Mouse (Mus musculus) brain, adult 10 weeks (tissue): Measurements from ENCODE around the gene Myh9. TPM values are rescaled to one million over a fixed set of nuclear protein-coding genes. Genes with fewer than 3 reads are reported as not detected.

Experiments
- polyA plus RNA-seq: library from polyadenylated mRNA; stranded (reverse); fragments of 350-450 nt; fragmentation: Illumina TruSeq; extraction: RNeasy Lipid Tissue Mini Kit (QIAGEN cat#74804); gene quantifications from one replicate; pipeline ENCODE4 v1.2.3, GENCODE M21; 2015; ENCODE audit warnings: low read depth, low replicate concordance

Gene Myh9
- 23.2 TPM for polyA plus RNA-seq

GRCm38 (mm10) chr15:77842047-77842843, at the start of gene Myh9:
Myh9 (minus strand) TSS chr15:77842175.

GRCm38 (mm10) chr15:77756848-77757247, 85.1 kb downstream of the Myh9 start, which contains the start of gene Apol8:
Apol8 (minus strand) TSS chr15:77757003.

GRCm38 (mm10) chr15:77728739-77729138, 113.2 kb downstream of the Myh9 start, which contains the start of gene Apol9b:
Apol9b (plus strand) TSS chr15:77729039.

Other genes with a start within 250 kb of the Myh9 start
- gene Apol10b, start 246.1 kb downstream of the Myh9 start, polyA plus RNA-seq, result 0.37 TPM
- not detected for gene Gm36245, start 242.9 kb downstream of the Myh9 start, polyA plus RNA-seq
- not detected for gene Apol11b, start 198.9 kb downstream of the Myh9 start, polyA plus RNA-seq
- not detected for gene Apol7e, start 143.3 kb downstream of the Myh9 start, polyA plus RNA-seq
- not detected for gene Apol9b, start 113.1 kb downstream of the Myh9 start, polyA plus RNA-seq
- 4.6 TPM for gene Apol8, start 85.2 kb downstream of the Myh9 start, polyA plus RNA-seq
- gene Txn2, start 86.8 kb upstream of the Myh9 start, polyA plus RNA-seq, result 218 TPM
- gene Foxred2, start 114.5 kb upstream of the Myh9 start, polyA plus RNA-seq, result 10.3 TPM
- 107 TPM for gene Eif3d, start 128.6 kb upstream of the Myh9 start, polyA plus RNA-seq